Mouse (Mus musculus) kidney, postnatal 14 days (tissue): Measurements from ENCODE around the gene Sh3gl2.

Experiments
- DNase-seq: peaks from one replicate; pipeline ENCODE4 v3.0.0; 2022; ENCODE audit warnings: mixed read lengths

Gene Sh3gl2

GRCm38 (mm10) chr4:85305912-85306573 is 101.1 kb downstream of the Sh3gl2 start:
- DNase-seq, result peak; percentile 67

- no peak for DNase-seq
Measured at GRCm38 (mm10) chr4:85319092-85319491, 114.2 kb downstream of the Sh3gl2 start.

- DNase-seq, result no peak
Measured at GRCm38 (mm10) chr4:85325454-85325853, 120.5 kb downstream of the Sh3gl2 start.

GRCm38 (mm10) chr4:85326052-85326451 is 121.1 kb downstream of the Sh3gl2 start:
- DNase-seq, result no peak

- no peak for DNase-seq
Measured at GRCm38 (mm10) chr4:85334688-85335200, 129.8 kb downstream of the Sh3gl2 start.

- DNase-seq, result no peak
Measured at GRCm38 (mm10) chr4:85336356-85336755, 131.4 kb downstream of the Sh3gl2 start.

DNA sequence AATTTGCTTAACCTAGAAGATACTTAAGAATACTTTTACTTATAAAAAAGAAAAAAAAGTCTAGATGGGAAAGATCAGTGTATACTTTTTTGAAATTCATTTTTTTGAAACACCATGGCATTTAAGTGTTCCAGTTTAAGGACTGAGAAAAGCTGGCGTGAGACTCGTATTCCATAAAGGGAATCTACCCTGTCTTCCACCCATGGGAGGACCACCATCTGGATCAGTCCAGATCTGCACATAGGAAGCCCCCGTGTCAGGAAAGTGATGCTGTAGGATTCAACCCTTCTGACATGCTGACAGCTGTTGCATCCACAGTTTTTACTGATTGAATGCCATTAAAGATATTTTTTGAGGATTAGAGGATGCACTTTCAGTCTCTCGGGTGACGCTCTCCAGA is 134.2 kb downstream of the Sh3gl2 start:
- DNase-seq, result no peak

GRCm38 (mm10) chr4:85340686-85341085 is 135.8 kb downstream of the Sh3gl2 start:
- no peak for DNase-seq

DNA sequence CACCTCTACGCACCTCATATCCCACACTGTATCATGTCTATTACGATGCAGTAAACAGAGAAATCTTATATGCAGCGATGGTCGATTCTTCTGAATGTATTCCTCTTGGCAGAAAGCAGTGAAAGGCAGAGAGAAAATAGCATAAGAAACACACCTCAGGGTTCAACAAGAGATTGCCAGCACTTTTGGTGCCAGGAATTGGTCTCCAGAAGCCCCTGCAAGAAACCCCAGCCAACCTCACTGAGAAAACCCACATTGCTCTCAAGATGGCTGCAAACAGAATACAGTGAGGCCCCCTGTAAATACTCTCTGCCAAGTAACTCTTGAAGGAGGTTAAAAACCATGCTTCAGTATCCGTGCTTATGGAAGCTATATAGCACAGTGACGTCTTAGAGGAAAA is 141.0 kb downstream of the Sh3gl2 start:
- DNase-seq, result no peak

DNA sequence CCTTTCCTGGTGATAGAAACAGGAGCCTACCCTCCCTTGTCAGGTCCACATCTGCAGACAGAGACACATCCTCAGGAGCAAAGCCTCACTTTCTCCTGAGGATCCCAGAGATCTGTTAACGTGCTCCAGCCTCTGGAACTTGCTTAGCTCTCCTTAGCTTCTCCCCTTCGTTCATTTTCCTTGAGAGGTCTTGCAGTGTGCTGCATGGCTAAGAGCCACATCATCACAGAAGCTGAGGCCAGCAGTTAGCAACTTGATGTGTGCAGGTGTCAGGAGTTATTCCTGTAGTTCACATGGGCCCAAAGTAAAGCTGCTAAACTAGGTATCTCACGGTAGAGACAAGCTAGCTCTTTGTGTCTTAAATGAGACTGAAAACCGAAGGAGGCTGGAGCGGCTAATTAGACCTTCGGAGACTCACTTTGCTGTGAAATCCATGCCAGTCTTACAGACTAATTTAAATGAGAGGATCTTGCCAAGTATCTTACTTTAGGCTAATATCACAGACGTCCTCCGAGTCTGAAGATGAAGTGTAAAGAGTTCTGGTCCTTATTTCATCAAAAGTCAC is 143.2 kb downstream of the Sh3gl2 start:
- no peak for DNase-seq

DNA sequence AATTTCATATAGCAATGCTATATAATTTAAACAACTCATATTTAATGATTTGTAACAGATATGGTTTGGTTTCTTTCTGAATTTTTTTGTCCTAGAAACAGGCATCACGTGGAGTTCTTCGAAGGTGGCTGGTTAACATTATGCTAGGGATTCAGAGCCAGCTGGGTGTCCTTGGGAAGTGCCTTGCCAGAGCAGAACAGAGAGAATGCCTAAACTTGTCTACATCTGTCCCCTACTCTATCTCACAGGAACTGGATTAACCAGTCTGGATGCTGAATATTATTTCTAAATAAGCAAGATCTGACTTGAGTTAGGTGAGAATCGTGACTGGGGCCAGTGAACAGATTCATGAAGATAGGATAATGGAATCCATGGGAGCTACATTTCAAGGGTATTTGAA is 157.7 kb downstream of the Sh3gl2 start:
- no peak for DNase-seq

GRCm38 (mm10) chr4:85363205-85363604 is 158.3 kb downstream of the Sh3gl2 start:
- no peak for DNase-seq

- DNase-seq, result no peak
Measured at GRCm38 (mm10) chr4:85371036-85371435, 166.1 kb downstream of the Sh3gl2 start.

GRCm38 (mm10) chr4:85374801-85375200 is 169.9 kb downstream of the Sh3gl2 start:
- no peak for DNase-seq

DNA sequence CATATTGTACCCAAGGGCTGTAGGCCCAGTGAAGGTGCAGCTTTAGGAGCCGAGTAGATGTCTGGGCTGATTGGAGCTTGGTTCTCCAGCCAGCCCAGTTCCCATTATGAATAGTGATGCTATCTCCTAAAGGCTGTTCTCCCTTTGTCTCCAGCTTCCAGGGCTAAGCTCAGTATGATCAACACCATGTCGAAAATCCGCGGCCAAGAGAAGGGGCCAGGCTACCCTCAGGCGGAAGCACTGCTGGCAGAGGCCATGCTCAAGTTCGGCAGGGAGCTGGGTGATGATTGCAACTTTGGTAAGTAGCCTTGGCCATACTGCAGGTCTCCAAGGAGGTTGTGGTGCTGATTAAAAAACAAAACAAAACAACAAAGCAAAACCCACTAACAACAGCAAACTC is 171.3 kb downstream of the Sh3gl2 start:
- DNase-seq, result no peak

DNA sequence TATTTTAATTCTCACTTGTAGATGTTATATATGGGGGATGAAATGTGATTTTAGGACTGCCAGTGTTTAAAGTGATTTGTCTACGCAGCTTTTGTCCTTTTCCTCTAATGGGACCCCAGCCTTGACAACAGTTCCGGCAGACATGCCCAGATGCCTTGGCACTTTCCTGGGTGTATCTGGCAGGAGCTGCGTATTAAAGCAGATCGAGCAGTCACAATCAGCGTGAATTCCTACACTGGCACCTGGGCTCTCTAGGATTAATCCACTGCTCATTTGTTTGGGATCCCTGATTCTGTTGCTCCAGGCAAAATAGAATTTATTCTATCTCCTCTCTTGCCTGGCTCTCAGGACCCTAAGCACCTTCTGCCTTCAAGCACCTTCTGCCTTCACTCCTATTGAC is 171.7 kb downstream of the Sh3gl2 start:
- DNase-seq, result no peak

DNA sequence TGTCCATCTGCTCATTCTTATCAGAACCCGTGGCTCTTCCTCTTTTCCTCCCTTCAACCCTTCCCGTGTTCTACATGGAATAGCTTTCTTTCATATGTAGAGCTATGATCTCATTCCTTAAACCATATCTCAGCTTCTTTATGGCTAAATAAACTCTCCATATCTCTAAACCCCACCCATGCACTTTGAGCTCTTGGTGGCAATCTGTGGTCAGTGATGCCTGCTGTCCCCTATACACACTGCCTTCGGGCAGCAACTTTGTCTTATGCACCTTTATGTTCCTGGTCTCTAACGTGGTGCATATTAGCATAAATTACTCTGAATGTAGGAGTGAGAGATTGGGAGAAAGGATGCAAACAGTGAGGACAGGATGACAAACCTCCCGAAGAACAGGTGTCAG is 180.3 kb downstream of the Sh3gl2 start:
- no peak for DNase-seq

- no peak for DNase-seq
Measured at GRCm38 (mm10) chr4:85387676-85388075, 182.8 kb downstream of the Sh3gl2 start.

DNA sequence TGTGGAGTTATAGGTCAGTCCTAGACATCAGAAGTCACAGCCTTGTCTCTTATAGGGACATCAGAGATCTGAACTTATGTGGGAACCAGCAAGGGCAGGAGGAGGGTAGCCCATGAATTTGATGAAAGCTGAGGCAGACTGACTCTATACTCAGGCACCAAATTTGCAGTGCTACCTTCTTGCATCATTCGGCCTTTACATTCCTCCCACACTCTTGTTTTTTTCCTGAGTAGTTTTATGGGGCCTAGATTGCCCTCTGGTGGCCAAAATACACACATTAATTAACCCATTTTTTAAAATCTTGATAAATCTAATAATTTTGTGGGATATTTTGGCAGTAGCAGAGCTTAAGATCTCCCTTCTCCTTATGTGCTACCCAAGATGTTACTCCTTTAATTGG is 186.9 kb downstream of the Sh3gl2 start:
- DNase-seq, result no peak

GRCm38 (mm10) chr4:85398765-85399164 is 193.8 kb downstream of the Sh3gl2 start:
- DNase-seq, result no peak

DNA sequence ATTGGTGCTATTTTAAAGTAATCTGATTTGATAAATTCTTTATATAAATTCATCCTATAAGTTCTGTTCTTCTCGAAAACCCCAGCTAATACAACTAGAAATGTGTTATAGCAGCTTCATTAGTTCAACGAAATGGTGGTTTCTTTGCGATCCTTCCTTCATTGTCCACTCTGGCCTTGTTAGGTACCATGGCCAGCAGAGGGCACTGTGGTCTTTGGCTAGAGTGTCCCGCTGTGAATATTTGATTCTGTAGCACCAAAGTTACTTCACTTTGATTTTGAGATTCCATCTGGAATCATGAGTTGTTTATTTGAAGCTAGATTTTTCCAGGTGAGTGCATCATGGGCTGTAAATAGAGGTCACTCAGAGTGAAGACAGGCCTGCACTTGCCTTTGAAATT is 197.9 kb downstream of the Sh3gl2 start:
- DNase-seq, result peak; percentile 77

DNA sequence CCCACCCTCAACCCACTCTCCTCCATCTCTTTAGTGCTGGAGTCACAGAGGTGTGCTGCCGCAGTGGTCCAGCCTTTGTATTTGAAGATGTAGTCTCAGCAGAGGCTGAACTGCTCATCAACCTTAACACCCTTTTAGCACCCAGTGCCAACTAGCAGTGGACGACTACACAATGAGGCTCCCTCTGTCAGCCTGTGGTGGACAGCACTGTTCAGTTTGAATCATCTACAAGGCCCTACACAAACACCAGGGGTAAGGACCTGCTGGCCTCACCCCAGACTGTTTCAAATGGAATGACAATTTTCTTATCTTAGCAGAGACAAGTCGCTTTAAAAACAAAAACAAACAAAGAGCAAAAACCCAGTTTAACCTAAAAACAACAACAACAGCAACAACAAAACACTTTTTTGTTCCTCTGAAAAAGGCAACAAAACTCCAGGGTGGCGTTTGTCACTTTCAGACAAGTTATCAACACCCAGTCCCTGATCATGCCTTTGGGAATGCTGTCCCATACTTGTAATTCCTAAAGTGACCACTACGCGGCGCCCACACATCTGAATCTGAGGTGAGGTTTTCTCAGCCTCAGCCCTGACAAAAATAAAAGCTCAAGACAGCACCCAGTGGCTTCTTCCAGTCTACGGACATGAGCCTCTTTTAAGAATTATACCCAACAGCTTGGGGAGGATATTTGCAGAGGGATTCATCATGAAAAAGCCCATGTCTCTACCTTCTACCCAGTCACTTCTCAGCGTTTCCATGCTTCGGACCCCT is 199.7 kb downstream of the Sh3gl2 start:
- DNase-seq, result peak; percentile 62

GRCm38 (mm10) chr4:85405276-85405675 is 200.3 kb downstream of the Sh3gl2 start:
- DNase-seq, result no peak

- DNase-seq, result no peak
Measured at GRCm38 (mm10) chr4:85416466-85416865, 211.5 kb downstream of the Sh3gl2 start.
